Comparison of ENCODE assay signal across 17 mouse cellular contexts in genomic region chr1:122328276-122328675, GRCm38 (mm10).
DNase-seq lines count a peak whose midpoint lies in the region; ATAC-seq lines count a peak whose summit lies in the region.
"Had no signal": no experiment of that assay in that cellular context is flagged by ENCODE, and none has a peak within 500 bp of the region (broad histone marks: within the 10 kb centered on the region; RNA-seq: fewer than 3 reads in every experiment).

No protein-coding gene starts in this region.

- ATAC-seq in cerebellum, adult (ENCODE audit: insufficient number of reproducible peaks, low FRiP score, low TSS enrichment) = no peak
- no peak for ATAC-seq in erythroblast, adult 5-6 weeks (replicated peaks; ENCODE audit: low FRiP score, poor library complexity, severe bottlenecking)
- ATAC-seq: forebrain, embryonic 16.5 days; hindbrain, postnatal 0 days had no signal

- DNase-seq in cerebellum, postnatal 25 days = peak; percentile 18 to 35
- peak; percentile 55 for DNase-seq in ES-CJ7 (ENCODE audit: low read depth, low spot score)
- DNase-seq in WW6 (ENCODE audit: low read depth, low spot score) = peak; percentile 29
- peak; percentile 23 for DNase-seq in mesoderm, embryonic 11.5 days (ENCODE audit: low read depth, low spot score)
- DNase-seq in frontal cortex, postnatal 36 days (ENCODE audit: low spot score in 2 of 2) = no peak
- DNase-seq: adrenal gland, adult 8-10 months; adrenal gland, postnatal 36 days; cerebellum, adult 9-10 months; gastrocnemius, postnatal 14 days; heart, adult 2 months; heart, postnatal 14 days; kidney, adult 11 months; kidney, adult 9 months had no signal

Comparison
In these comparisons a context has a peak if more than half of its experiments do, and no peak if none do; other contexts are left out.
1. DNase-seq: peak in cerebellum, postnatal 25 days (2 of 2), ES-CJ7 (single experiment), WW6 (single experiment) and mesoderm, embryonic 11.5 days (single experiment); none in frontal cortex, postnatal 36 days (0 of 2).